Mouse (Mus musculus) kidney, adult 2 months (tissue): ENCODE measurements at regions not wholly inside any gene's neighbourhood (a gene's known extent, or its start where the extent isn't known, plus 50 kb on each side); places are given as distances from the start of the nearest gene placed in this dataset.
A peak's percentile ranks its signal among the peaks of the same experiment; 100 is the strongest.

ENCODE experiments used
- DNase-seq: peaks from one replicate; pipeline ENCODE4 v3.0.0; 2021
- H3K27ac ChIP-seq: fragments of 200-500 bp; 2 replicates; pipeline ENCODE4 v1.5.1; 2012; ENCODE audit warnings: low read depth, low read length, control low read depth, inconsistent platforms; ENCODE audit not compliant: insufficient read depth
- H3K27me3 ChIP-seq: fragments of 200-500 bp; replicated peaks from 2 replicates; pipeline ENCODE4 v1.6.1; 2012; ENCODE audit warnings: mild to moderate bottlenecking, moderate library complexity, low read length, inconsistent platforms; ENCODE audit not compliant: control insufficient read depth, insufficient read depth
- H3K36me3 ChIP-seq: fragments of 200-500 bp; 2 replicates; pipeline ENCODE4 v1.6.1; 2012; ENCODE audit warnings: mild to moderate bottlenecking, moderate library complexity, low read length, inconsistent platforms; ENCODE audit not compliant: control insufficient read depth, insufficient read depth
- H3K4me1 ChIP-seq: fragments of 200-500 bp; 2 replicates; pipeline ENCODE4 v1.6.1; 2011; ENCODE audit warnings: low read length; ENCODE audit not compliant: control insufficient read depth, insufficient read depth
- H3K4me3 ChIP-seq: fragments of 200-500 bp; 2 replicates; pipeline ENCODE4 v1.5.1; 2011; ENCODE audit warnings: mild to moderate bottlenecking, low read depth, low read length, control low read depth; ENCODE audit not compliant: insufficient read depth
- CTCF ChIP-seq: fragments of 200-500 bp; conservative IDR thresholded peaks from 2 replicates; pipeline ENCODE4 v1.5.1; 2011; ENCODE audit warnings: low read depth, mild to moderate bottlenecking, control low read depth, low read length, moderate library complexity, mixed read lengths; ENCODE audit not compliant: insufficient read depth, insufficient read length
- POLR2A ChIP-seq: fragments of 200-500 bp; IDR thresholded peaks from one replicate; pipeline ENCODE4 v1.6.1; 2011; ENCODE audit warnings: low read depth, low read length, control low read depth
- WGBS: fragments of 180-500 bp; shearing (Covaris S2); methylation state at CpG from one replicate; pipeline ENCODE4 v1.1.7; 2018; 5-methylcytosine and 5-hydroxymethylcytosine counted together

- no peak for DNase-seq
- Histone ChIP-seq H3K27me3 (no peaks in the 10 kb centered on the region), H3K4me1 (no peaks in the 10 kb centered on the region), H3K4me3 (no peak overlapping the region), H3K36me3 (no peaks in the 10 kb centered on the region), H3K27ac (no peak overlapping the region)
- TF ChIP-seq CTCF (no peak), POLR2A (no peak)
- 64% methylated on average over 11 of the region's 11 CpGs for WGBS
Measured at GRCm38 (mm10) chr13:47298010-47298409, 175.6 kb downstream of the Rnf144b start.

- no peak for TF ChIP-seq CTCF
- no peak for TF ChIP-seq POLR2A
- Histone ChIP-seq H3K27me3 (no peaks in the 10 kb centered on the region), H3K4me3 (no peak overlapping the region), H3K36me3 (no peaks in the 10 kb centered on the region), H3K27ac (no peak overlapping the region), H3K4me1 (no peaks in the 10 kb centered on the region)
- no peak for DNase-seq
- 79% methylated on average over 2 of the region's 2 CpGs for WGBS
Measured at GRCm38 (mm10) chr13:47300486-47300885, 178.0 kb downstream of the Rnf144b start.

- Histone ChIP-seq H3K4me1 (no peaks in the 10 kb centered on the region), H3K36me3 (no peaks in the 10 kb centered on the region), H3K27me3 (no peaks in the 10 kb centered on the region), H3K4me3 (no peak overlapping the region), H3K27ac (no peak overlapping the region)
- DNase-seq = peak; percentile 8
- WGBS = 57% methylated on average over 3 of the region's 3 CpGs
- TF ChIP-seq POLR2A = no peak
- no peak for TF ChIP-seq CTCF
Measured at GRCm38 (mm10) chr13:47301070-47301469, 178.6 kb downstream of the Rnf144b start.

- no peak overlapping the region for H3K27ac ChIP-seq
- DNase-seq = no peak
- H3K27me3 ChIP-seq = no peaks in the 10 kb centered on the region
- H3K4me3 ChIP-seq = no peak overlapping the region
- no peak for TF ChIP-seq POLR2A
- no peak for TF ChIP-seq CTCF
- H3K4me1 ChIP-seq = no peaks in the 10 kb centered on the region
- 85% methylated on average over 6 of the region's 6 CpGs for WGBS
- no peaks in the 10 kb centered on the region for H3K36me3 ChIP-seq
Measured at GRCm38 (mm10) chr13:47309492-47309891, 187.0 kb downstream of the Rnf144b start.

- DNase-seq = no peak
Measured at GRCm38 (mm10) chr13:47310751-47311202, 188.3 kb downstream of the Rnf144b start.

GRCm38 (mm10) chr13:47319549-47319948 lies 197.1 kb downstream of the Rnf144b start:
- 60% methylated on average over 8 of the region's 8 CpGs for WGBS
- TF ChIP-seq POLR2A = no peak
- no peak for TF ChIP-seq CTCF
- Histone ChIP-seq H3K4me1 (no peaks in the 10 kb centered on the region), H3K27me3 (no peaks in the 10 kb centered on the region; the same call in 1 of the 2 replicates), H3K27ac (no peak overlapping the region), H3K4me3 (no peak overlapping the region), H3K36me3 (no peaks in the 10 kb centered on the region)
- DNase-seq = no peak

More at GRCm38 (mm10) chr13:47310751-47311202, 188.3 kb downstream of the Rnf144b start:
- no peaks in the 10 kb centered on the region for H3K27me3 ChIP-seq
- WGBS = 18% methylated on average over 7 of the region's 7 CpGs
- H3K36me3 ChIP-seq = no peaks in the 10 kb centered on the region
- TF ChIP-seq POLR2A = no peak
- TF ChIP-seq CTCF = no peak
- H3K4me3 ChIP-seq = no peak overlapping the region
- H3K27ac ChIP-seq = no peak overlapping the region
- no peaks in the 10 kb centered on the region for H3K4me1 ChIP-seq

GRCm38 (mm10) chr13:47321876-47322275 lies 199.4 kb downstream of the Rnf144b start:
- no peak for DNase-seq
- WGBS = 90% methylated on average over 1 of the region's 1 CpGs
- Histone ChIP-seq H3K36me3 (no peaks in the 10 kb centered on the region), H3K27ac (no peak overlapping the region), H3K27me3 (no peaks in the 10 kb centered on the region; the same call in 1 of the 2 replicates), H3K4me1 (no peaks in the 10 kb centered on the region), H3K4me3 (no peak overlapping the region)
- TF ChIP-seq POLR2A (no peak), CTCF (no peak)
